Mouse (Mus musculus) left cerebral cortex, adult 8-10 months (tissue): ENCODE results near the gene Ropn1l. TPM values are rescaled to one million over a fixed set of nuclear protein-coding genes. Genes with fewer than 3 reads are reported as not detected.

Source experiments
- DNase-seq, 2 experiments: peaks; one replicate each; pipeline ENCODE4 v3.0.0; 2022; ENCODE audit warnings: low spot score in 2 of 2
- total RNA-seq, 4 experiments: library from RNA; stranded (reverse); gene quantifications; 2 replicates each; pipeline ENCODE4 v1.2.4; 2022

The Ropn1l gene
- total RNA-seq, 4 experiments from 2014 or later = 0.53 to 1.3 (median 0.59) TPM; not detected in 1

DNA sequence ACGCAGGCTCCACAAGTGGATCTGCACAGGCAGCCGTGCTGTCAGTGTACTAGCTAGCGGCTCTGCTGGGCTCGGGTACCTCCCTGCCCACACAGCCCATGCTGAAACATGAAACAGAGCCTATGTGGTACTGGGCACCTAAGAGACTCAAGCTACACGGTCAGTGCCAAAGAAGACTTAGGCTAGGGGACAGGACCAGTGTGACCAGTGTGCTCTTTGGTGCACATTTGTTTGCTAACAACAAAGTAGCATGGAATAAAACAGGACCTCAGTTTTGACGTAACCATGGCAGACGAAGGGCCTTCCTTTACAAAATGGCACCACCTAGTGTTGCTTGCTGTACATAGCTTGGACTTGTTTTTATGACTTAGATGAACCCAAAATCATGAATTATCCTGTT, 6.4 kb downstream of the Ropn1l start:
- DNase-seq = peak in 1 of 2 experiments; percentile 54

DNA sequence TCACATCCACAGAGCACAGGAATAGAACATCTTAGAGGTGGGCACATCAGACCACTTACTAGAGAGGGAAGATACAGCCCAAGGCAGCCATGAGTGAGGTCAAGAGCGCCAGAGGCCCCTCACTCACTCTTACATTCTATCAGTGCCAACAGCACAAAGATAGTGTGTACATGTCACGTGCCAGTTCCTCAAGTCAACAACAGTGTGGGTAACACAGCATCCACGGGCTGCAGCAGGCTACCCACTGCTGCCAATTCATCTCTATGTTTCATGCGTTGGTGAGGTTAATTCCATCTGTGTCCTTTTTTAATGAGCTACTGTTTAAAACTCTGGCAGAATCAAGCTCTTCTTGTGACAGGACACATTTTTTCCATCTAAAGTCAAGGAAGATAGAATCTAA, 10.8 kb downstream of the Ropn1l start:
- DNase-seq = no peak

DNA sequence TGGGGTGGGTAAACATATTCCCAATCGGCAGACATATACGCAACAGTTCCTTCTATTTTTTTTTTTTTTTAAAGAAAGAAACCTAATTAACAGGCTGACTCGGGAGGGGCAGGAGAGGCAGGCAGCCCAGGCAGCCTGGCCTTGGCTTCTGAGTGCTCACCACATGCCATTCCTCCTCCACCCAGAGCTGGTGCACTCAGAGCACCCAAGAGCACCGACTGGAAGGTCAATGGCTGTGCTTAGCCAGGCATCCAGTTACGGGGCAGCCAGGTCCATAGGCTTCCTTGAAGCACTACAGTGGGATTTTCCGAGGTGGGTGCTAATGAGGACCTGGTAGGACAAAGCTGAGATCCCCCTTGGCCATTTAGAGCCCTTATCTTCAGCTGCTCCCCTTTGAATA, 11.5 kb downstream of the Ropn1l start:
- no peak for DNase-seq

DNA sequence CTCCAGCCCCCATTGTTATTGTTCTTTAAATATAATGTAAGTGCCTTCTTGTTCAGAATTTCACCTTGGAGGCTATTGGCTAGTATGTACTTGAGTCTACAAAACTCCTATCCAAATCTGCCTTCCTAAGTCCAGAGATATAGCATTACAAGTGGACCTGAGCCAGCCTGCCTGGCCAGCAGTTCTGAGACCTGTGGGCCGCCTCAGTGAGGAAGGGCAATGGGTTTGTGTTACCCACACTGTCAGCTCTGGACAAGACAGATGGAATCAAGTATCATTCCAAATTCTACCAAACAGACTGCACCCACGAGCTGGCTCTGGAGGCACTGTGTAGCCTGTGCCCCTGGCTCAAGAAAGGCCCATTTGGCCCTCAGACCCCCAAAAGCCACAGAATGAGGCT, 16.7 kb downstream of the Ropn1l start:
- DNase-seq = no peak

DNA sequence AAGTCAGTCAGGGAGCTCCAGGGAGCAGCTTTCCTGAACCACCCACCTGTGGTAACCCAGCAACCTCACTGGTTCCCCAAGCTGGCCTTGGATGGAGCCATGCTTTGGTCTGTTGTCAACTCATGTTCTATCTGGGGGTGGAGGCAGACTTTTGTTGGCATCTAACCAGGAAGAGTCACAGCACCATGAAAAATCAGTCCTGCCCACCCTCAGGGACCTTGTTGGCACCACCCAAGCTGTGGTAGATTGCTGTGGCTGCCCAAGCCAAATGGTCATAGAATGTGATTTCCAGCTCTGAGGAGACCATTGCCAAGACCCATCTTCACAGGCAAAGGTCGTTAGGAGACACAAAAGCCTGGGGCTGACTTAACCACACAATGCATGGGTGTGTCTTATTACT, 17.5 kb downstream of the Ropn1l start:
- DNase-seq = no peak

DNA sequence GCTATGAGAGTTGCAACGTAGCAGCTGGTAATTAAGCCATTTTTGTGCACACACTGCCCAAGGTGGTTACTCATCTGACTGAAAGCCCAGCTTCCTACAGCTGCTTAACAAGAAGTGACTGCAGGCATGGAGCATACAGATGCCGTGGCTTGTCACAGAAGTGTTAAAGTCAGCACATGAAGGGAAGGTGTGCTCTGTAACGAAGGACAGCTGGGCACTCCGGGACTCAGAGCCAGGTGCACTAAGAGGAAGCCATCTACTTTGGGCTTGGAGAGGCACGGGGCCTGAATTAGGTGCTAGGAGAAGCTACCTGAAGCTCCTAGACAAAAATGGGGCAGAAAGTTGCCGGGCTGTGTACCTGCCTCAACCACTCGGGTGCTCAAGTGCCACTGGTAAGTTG, 19.8 kb downstream of the Ropn1l start:
- DNase-seq = no peak

DNA sequence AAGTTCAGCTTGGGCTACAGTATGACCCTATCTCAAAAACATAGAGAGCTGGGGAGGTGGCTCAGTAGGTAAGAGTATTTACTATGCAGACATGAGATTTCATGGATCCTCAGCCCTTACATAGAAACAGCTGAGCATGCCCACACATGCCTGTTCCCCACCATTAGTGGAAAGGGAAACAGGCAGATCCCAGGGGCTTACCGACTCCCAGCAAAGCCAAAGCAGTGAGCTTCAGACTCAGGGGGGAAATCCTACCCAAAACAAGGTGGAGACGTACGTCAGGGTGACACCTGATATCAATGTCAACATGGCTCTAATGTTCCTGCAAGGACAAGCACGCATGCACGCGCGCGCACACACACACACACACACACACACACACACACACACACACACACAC, 21.7 kb downstream of the Ropn1l start:
- DNase-seq = no peak

DNA sequence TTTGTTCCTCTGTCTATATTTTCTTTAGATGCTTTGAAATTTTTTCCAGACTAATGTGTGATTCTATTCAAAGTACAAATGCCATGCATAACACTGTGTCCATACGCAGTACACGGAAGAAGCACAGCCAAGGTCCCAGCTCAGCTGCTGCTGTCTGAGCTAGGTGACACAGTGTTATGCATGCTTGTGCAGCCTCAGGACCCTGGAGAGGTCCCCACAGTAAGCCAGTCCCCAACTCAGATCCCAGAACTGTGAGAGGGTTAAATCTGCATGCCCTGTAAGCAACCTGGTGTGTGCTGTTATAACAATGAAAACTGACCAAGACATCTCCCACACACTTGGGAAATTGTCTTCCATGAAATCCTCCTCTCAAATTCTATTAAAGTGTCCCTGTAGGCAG, 23.5 kb downstream of the Ropn1l start:
- DNase-seq = no peak

DNA sequence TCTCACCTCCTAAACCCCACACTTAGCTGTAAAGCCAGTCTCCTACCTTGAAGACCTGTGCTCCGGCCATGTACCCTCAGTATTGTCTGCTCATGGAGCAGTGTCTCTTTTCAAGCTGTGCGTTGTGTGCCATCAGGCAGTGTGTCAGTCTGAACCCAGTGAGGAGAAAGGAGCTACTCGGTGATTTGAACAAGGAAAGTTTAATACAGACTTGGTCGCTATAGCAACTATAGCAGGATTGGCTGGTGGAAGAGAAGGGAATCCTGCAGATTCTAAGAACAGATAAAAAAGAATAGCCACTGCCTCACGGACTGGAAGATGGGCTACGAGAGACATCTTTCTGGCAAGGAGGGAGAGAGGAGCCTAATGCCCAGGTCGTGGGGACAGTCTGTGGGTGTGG, 24.1 kb downstream of the Ropn1l start:
- no peak for DNase-seq

DNA sequence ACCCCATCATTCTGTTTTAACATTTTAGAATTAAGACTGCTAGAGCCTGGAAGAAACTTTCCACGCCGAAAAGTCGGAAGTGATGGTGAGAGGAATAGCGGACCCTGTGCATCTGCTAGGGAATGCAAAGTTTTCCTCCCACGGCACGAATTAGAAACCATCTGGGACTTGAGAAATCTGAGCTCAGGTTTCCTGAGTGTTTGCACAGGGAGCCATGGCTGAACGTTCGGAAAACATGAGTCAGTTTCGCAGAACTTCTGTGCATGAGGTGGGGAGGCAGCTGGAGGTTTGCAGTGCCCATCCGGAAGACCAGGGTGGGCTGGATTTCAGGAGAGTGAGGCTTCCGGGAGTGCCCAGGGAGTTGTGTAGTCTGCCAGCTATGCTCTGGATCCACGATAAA, 25.0 kb downstream of the Ropn1l start:
- DNase-seq = peak; percentile 51 to 88

DNA sequence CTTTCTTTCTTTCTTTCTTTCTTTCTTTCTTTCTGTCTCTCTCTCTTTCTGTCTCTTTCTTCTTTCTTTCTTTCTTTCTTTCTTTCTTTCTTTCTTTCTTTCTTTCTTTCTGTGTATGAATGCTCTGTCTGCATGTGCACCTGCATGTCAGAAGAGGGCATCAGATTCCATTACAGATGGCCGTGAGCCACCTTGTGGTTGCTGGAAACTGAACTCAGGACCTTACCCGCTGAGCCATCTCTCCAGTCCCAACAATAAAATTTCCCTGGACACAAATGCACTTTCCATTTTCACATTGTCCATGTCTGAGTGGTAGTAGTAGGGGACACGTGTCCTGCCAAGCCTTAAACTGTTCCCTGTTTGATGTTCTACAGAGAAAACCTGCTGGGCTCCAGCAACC, 26.1 kb downstream of the Ropn1l start:
- no peak for DNase-seq

DNA sequence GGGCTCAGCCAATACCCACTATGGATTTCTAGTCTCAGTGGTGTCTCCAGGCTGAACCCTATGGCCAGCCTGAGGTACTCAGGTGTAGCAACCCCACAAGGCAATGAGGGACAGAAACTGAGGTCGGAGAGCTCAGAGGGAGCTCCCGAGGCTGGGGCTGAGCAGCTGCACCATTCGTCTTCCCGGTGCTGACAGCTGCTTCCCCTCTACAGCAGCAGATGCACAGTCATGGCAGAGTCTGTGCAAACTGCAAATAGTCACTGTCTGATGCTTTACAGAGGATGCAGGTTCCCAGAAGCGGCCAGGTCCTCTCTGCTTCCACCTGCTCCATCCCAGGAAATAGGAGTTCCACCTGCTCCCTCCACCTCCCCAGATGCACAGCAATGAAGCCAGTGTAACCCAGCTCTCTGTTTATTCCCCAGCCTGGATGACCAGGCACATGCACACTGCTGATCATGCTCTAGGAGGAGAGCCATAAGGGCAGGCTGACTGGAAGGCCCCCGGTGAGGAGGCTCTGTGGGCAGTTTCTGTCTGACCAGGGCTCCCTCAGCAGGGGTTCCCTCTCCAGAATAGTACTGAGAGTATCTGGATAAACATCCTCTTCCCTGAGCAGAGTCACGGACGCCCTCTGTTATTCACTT, 27.4 kb downstream of the Ropn1l start:
- DNase-seq = no peak

DNA sequence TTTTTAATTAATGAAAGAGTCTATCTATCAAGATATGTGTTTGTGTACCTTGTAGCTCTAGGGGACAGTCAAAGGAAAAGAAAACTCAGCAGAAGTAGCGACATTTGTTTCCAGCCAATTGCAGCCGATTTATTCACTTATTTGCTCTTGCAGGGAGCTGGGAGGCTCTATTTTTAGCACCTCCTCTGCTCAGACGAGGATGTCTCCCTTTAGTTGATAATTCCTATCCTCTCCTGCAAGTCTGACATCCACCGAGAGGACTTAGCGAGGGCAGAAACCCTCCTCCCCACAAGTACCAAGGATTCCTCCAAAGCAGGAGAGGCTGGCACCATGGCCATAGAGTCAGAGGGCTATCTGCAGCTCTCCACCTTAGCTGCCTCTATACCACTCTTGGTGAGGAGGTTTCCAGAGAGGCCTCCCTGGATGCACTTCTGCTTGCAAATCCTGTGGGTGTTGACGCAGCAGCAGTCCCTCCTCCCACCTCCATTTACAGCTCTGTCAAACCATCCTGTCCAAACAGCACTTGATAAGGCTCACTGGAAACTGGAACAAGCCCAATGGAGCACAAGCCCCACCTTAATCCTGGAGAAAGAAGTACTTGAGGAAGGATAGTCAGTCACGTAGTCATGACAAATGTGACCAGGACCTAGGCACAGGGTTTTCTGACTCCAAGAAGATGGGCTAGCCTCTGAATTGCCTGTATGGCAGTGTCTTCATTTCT, 30.7 kb downstream of the Ropn1l start:
- no peak for DNase-seq

DNA sequence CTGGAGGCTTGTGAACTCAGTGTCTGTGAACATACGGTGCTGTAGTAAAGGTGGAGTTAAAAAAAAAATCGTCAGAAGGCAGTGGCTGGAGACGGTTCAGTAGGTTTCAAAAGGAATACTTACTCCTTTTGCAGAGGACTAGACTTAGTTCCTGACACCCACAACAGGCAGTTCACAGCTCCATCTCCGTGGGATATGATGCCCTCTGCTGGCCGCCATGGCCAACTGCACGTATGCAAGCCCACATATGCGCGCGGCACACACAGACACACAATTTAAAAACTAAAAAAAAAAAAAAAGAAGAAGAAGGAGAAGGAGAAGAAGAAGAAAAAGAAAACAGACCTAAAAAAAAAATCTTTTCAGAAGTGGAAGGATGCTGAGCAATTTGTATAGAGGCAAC, 34.5 kb downstream of the Ropn1l start:
- no peak for DNase-seq

DNA sequence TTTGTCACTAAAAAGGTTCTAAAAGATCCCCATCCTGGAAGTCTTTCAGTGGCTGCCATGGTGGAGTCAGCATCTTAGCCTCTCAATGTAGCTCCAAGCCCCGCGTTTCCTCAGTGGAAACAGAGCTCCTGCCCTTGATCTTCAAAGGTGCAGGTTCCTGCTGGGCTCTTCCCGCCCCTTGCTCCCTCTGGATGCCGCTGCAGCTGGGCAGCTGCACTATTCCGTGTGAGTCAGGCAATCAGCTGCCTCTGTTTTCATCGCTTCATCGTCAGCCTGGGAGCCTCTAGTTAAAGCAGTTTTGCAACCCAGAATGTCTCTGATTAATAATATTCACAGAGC, 34.9 kb downstream of the Ropn1l start:
- DNase-seq = no peak

DNA sequence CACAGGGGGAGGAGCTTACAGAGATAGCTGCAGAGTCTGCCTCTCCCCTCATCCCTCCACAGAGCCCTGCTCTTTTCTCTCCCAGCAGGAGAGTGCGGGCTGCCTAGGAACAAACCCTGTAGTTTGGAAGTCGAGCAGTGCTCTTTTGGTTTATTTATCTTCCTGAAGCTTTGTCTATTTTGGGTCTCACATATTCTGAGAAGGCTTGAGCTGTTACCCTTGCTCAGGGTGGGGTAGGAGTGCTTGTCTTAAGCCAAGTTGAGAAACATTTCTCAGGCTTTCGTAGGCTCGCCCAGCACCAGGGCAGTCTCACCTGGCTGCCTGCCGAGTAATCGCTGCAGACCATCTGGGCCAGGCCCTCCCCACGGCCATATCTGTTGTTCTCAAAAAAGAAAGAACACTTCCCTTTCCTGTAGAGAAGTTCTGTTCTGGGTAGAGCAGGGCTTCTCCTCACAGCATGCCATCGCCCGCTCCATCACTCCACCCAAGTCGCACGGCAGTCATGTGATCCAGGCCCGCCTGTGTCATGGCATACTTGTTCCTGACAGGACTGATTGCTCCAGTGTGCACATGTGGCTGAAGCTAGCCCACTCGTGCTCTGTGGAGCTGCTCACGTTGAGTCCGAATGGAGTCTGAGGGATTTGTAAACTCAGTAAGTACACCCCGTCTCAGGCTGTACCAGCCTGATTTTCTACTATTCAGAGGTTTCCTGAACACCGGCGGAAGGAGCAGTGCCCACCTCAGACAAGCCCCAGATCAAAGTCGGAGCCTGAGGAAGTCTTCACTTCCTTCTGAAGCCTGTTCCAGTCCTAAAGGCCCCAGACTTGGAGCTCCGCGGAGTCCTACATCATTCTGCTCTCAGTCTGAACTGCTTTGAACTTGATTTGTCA, 35.5 kb downstream of the Ropn1l start:
- DNase-seq = peak in 1 of 2 experiments; percentile 83

DNA sequence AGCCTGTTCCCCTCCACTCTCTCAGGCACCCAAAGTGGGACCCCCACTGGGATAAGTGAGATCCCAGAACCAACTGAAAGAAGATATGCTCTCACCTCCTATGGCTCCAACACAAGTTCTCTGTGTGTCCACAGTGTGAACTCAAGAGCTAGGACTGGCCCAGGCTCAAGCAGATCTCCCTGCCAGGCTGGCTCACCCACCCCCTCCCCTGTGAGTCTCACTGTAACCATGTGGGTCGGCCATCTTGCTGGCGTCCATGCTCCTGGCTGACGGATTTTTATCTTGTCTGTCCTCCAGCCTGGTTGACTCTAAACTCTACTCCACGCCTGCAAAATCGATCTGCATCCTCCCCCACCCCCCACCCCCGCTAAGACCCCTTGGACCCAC, 36.1 kb downstream of the Ropn1l start:
- DNase-seq = no peak

DNA sequence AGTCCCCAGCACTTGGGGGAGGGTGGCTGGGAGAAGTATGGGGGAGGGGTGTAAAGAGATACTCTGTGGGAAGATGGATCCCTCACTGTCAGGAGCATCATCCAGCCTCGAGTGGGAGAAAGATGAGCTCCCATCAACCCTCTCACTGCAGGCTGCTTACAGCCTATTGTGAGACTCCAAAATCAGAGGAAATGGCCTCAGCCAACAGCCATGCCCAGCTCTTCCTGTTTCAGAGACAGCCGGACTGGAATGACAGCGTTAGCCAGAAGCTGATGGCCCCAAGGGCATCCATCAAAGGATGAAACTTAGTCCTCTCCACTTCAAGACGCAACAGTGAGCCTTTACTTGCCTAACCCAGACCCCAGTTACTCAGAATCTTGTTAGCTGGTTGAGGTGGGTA, 38.4 kb downstream of the Ropn1l start:
- no peak for DNase-seq

DNA sequence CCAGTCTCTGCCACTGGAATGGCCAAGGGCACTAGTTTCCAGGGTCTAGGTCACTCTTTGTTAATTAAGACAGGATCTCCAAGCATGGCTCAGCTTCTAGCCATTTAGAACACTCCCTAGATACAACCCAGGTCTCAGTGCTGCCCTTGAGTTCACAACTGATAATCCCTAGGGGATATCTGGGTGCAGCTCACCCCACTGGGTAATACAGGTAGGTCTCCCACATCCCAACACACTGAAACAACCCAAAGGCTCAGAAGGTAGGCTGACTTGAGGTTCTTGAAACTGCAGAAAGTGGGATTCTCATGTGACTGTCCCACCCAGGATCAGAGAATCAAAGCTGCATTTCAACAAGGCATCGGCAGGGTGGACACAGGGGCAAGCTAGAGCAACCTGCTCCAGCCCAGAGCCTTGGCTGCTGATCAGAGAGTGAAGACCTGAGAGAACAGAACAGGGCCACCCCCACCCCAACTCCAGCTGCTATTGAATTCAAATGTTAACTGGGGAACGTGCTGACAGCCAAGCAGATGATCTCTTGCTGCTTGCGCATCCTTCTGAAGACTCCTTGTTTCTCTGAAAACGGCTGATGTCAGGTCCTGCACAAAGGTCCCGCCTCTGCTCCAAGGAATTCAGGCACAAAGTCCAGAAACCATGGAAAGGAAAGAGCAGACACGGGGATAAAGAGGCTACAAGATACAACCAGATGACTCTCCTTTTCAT, 39.2 kb downstream of the Ropn1l start:
- no peak for DNase-seq

DNA sequence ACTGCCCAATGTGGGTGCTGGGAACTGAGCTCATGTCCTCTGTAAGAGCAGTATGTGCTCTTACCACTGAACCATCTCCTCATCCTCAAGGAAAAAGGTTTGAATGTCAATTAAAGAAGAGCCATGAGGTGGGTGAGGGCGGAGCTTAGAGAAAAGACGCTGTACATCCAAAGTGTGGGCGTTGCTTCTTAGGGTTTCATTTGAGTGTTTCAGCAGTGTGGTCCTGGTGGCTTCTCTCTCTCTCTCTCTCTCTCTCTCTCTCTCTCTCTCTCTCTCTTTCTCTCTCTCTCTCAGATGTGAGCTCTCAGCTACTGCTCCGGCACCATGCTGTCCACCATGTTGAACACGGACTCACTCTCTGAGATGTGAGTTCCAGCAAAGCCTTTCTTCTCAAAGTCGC, 39.9 kb downstream of the Ropn1l start:
- no peak for DNase-seq

DNA sequence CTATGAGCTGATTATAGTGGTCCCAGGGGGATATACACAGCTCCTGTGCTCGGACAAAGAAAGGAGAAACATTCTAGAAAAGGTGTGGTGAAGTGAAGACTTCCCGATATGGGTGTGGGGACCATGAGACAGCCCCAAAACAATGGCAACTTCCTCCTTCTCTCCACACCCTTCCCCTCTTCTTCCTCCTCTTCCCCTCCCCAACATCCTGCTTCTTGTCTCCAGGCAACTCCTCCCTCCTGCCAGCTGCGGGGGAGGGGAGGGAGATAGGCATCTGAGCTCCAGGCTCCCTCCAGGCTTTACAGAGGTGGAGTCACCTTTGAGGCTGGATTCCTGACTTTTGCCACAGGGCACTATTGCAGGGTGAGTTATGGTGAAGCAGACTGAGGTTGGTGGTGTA, 40.6 kb downstream of the Ropn1l start:
- no peak for DNase-seq

DNA sequence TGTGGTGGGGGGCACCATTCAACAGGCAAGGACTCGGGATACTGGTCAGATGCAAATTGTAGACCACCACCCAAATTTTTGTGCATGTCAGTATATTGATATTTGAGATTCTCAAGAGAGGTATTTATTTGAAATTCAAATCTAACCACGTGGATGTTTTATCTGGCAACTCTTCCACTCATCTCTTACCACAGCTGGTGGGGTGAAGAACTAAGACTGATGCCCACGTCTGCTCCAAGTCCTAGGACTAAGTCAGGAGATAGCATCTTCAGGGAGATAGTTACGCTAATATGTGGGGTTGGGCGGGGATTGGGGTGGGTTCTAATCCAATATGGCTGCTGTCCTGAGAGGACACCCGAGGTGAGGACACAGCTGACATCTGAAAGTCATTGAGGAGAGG, 41.1 kb downstream of the Ropn1l start:
- DNase-seq = no peak
